Mouse (Mus musculus): ENCODE measurements around the gene Omp. TPM values are rescaled to one million over a fixed set of nuclear protein-coding genes. Genes with fewer than 3 reads are reported as not detected.

Omp gene
- total and polyA plus RNA-seq, 2 experiments from 2014 or later: 0.05 TPM; not detected in 1

DNA sequence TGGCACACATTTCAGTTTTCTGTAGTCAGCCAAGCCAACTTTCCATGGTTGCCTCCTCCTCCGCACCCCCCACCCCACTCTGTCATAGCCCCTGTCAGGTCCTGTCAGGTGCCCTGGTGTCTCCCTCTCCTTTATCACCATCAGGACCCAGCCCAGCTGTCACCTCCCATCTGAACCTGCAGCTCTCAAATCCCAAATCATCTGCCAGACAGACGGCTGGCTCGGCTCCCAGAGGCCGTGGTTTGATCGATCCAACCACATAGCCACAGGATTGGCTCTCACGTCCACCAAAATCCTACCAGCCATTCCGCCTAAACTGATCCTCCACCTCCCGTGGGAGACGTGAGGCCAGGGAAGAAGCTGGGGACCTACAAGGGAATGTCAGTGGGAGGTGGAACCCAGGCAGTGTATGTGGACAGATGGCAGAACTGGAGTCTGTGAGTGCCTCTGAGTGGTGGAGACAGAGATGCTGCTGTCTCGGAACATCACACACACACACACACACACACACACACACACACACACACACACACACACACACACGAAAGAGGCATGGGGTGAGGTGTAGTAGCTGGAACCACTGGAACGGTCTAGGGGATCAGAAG, 642 bp upstream of the Omp start:
- Histone ChIP-seq H3K4me1 (ENCODE audit: control insufficient read depth, insufficient read depth) (peaks cover 4% of the 10 kb centered on the region; the same call in 1 of the 2 replicates), H3K36me3 (replicated peaks; ENCODE audit: control insufficient read depth, insufficient read depth, low read length) (no peaks in the 10 kb centered on the region), H3K4me3 (ENCODE audit: low read depth, low read length) (no peak overlapping the region), H3K9me3 (replicated peaks; ENCODE audit: control insufficient read depth, low read length) (no peaks in the 10 kb centered on the region), H3K27me3 (ENCODE audit: control insufficient read depth, insufficient read depth, low read length) (peaks cover 3% of the 10 kb centered on the region; the same call in 1 of the 2 replicates), H3K4me2 (ENCODE audit: low read depth, low read length) (no peak overlapping the region), H3K27ac (ENCODE audit: low read depth) (no peak overlapping the region), H3K9ac (replicated peaks; ENCODE audit: low read depth, low read length) (no peak overlapping the region)
- WGBS: 79% methylated on average over 11 of the region's 12 CpGs
- DNase-seq (ENCODE audit: low spot score): no peak
- no peak for ATAC-seq (ENCODE audit: insufficient read depth, low read depth)
- TF ChIP-seq CTCF (IDR thresholded peaks at IDR 0.05; ENCODE audit: low read depth): no peak

DNA sequence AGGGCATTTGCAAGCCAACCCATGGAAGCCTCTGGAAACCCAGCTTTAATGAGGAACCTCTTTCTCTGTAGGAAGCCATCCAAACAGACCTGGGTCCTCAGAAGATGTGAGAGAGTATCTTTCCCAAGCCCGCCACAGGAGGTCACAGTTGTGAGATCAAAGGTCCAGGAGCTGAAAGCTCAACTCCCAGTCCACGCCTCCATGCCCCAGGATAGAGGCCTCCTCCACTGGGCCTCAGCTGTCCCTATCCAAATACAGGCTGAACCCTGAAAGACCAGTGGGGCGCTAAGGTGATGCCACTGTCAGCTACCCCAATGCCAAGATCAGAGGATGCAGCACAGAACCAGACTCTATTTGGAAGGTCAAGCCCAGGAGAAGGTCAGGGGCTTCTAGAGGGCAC, 2.7 kb downstream of the Omp start:
- Histone ChIP-seq H3K27me3 (ENCODE audit: control insufficient read depth, insufficient read depth, low read length) (peaks cover 3% of the 10 kb centered on the region; the same call in 1 of the 2 replicates), H3K9me3 (replicated peaks; ENCODE audit: control insufficient read depth, low read length) (no peaks in the 10 kb centered on the region), H3K4me3 (ENCODE audit: low read depth, low read length) (no peak overlapping the region), H3K4me2 (ENCODE audit: low read depth, low read length) (no peak overlapping the region), H3K27ac (ENCODE audit: low read depth) (no peak overlapping the region), H3K36me3 (replicated peaks; ENCODE audit: control insufficient read depth, insufficient read depth, low read length) (no peaks in the 10 kb centered on the region), H3K4me1 (ENCODE audit: control insufficient read depth, insufficient read depth) (peaks cover 11% of the 10 kb centered on the region), H3K9ac (replicated peaks; ENCODE audit: low read depth, low read length) (no peak overlapping the region)
- TF ChIP-seq EP300 (IDR thresholded peaks at IDR 0.05; ENCODE audit: low read depth): no peak
- no peak for TF ChIP-seq CTCF (IDR thresholded peaks at IDR 0.05; ENCODE audit: low read depth)
- no peak for ATAC-seq (ENCODE audit: insufficient read depth, low read depth)
- DNase-seq (ENCODE audit: low spot score): no peak
- 75% methylated on average over 3 of the region's 3 CpGs for WGBS

DNA sequence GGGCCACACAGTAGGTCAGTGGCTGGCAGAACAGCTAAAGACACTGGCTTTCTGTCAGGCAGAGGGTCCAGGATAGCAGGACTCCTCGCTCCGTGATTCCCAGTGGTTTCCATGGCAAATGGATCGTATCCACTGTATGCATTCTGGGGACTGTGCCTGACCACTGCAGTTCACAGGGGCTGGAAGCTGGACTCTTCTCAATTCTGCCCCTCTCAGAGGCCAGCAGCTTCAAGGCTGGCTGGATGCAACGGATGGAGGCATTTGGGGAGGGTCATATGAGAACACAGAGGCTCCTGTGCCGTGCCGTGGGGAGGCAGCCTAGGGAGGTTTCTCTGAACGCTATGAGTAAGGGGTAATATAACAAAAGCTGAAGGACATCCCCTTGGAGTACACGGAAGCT, 3.1 kb downstream of the Omp start:
- no peak overlapping the region for H3K4me2 ChIP-seq (ENCODE audit: low read depth, low read length)

DNA sequence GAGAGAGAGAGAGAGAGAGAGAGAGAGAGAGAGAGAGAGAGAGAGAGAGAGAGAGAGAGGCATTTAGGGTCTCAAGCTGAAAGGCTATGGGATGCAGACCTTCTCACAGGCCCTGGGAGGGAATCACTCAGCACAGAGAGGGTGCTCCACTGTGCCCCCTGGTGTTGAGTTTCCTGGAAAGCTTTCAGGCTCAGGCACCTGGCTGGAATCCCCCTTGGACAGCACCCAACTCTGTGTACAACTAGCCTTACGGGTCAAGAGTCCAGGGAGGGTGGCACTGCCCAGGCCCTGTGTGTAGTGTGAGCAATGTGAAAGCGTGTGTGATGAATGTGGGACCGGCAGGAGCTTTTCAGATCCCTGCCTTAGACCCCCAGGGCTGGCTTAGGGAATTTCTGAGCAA, 4.1 kb downstream of the Omp start:
- ATAC-seq (ENCODE audit: insufficient read depth, low read depth): 0 out of 2 replicates have a peak, but pooled peaks have one; percentile 16

More for the DNA sequence above, 3.1 kb downstream of the Omp start:
- peaks cover 11% of the 10 kb centered on the region for H3K4me1 ChIP-seq (ENCODE audit: control insufficient read depth, insufficient read depth)
- no peak overlapping the region for H3K4me3 ChIP-seq (ENCODE audit: low read depth, low read length)
- H3K36me3 ChIP-seq (replicated peaks; ENCODE audit: control insufficient read depth, insufficient read depth, low read length): no peaks in the 10 kb centered on the region
- H3K9ac ChIP-seq (replicated peaks; ENCODE audit: low read depth, low read length): no peak overlapping the region
- no peak overlapping the region for H3K27ac ChIP-seq (ENCODE audit: low read depth)
- H3K9me3 ChIP-seq (replicated peaks; ENCODE audit: control insufficient read depth, low read length): no peaks in the 10 kb centered on the region
- H3K27me3 ChIP-seq (ENCODE audit: control insufficient read depth, insufficient read depth, low read length): peaks cover 3% of the 10 kb centered on the region; the same call in 1 of the 2 replicates
- DNase-seq (ENCODE audit: low spot score): no peak
- WGBS: 79% methylated on average over 8 of the region's 8 CpGs
- ATAC-seq (ENCODE audit: insufficient read depth, low read depth): no peak
- TF ChIP-seq CTCF (IDR thresholded peaks at IDR 0.05; ENCODE audit: low read depth) (no peak), EP300 (IDR thresholded peaks at IDR 0.05; ENCODE audit: low read depth) (no peak)

DNA sequence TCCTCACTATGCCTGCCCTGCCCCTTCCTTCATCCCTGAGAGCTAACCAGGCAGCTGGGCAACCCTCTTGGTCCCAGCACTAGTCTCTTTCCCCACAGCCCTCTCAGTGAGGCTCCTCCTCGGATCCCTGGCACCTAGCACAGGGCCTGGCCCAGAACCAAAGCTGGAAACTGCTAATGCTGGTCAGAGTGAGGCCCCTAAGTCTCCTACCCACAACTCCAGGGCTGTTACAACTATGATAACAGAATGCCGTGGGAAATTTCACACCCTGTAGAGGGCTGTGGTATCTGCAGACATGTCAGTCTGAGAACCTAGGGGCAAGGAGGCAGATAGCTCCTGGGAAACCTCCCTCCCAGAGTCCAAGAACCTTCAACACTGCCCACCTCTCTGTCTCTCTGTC, 4.7 kb downstream of the Omp start:
- no peak overlapping the region for H3K4me3 ChIP-seq (ENCODE audit: low read depth, low read length)
- no peak overlapping the region for H3K4me2 ChIP-seq (ENCODE audit: low read depth, low read length)
- no peak overlapping the region for H3K27ac ChIP-seq (ENCODE audit: low read depth)
- peaks cover 3% of the 10 kb centered on the region; the same call in 1 of the 2 replicates for H3K27me3 ChIP-seq (ENCODE audit: control insufficient read depth, insufficient read depth, low read length)
- no peak for DNase-seq (ENCODE audit: low spot score)
- peak; percentile 55 for ATAC-seq (ENCODE audit: insufficient read depth, low read depth)
- peaks cover 11% of the 10 kb centered on the region for H3K4me1 ChIP-seq (ENCODE audit: control insufficient read depth, insufficient read depth)
- WGBS: 6% methylated on average over 2 of the region's 2 CpGs
- no peaks in the 10 kb centered on the region for H3K9me3 ChIP-seq (replicated peaks; ENCODE audit: control insufficient read depth, low read length)
- H3K36me3 ChIP-seq (replicated peaks; ENCODE audit: control insufficient read depth, insufficient read depth, low read length): no peaks in the 10 kb centered on the region
- TF ChIP-seq CTCF (IDR thresholded peaks at IDR 0.05; ENCODE audit: low read depth) (no peak), EP300 (IDR thresholded peaks at IDR 0.05; ENCODE audit: low read depth) (no peak)
- H3K9ac ChIP-seq (replicated peaks; ENCODE audit: low read depth, low read length): no peak overlapping the region

More for the DNA sequence above, 4.1 kb downstream of the Omp start:
- TF ChIP-seq EP300 (IDR thresholded peaks at IDR 0.05; ENCODE audit: low read depth) (no peak), CTCF (IDR thresholded peaks at IDR 0.05; ENCODE audit: low read depth) (peak; percentile 45)
- peaks cover 11% of the 10 kb centered on the region for H3K4me1 ChIP-seq (ENCODE audit: control insufficient read depth, insufficient read depth)
- H3K9ac ChIP-seq (replicated peaks; ENCODE audit: low read depth, low read length): no peak overlapping the region
- no peak overlapping the region for H3K4me2 ChIP-seq (ENCODE audit: low read depth, low read length)
- H3K27ac ChIP-seq (ENCODE audit: low read depth): no peak overlapping the region
- peak; percentile 26 for DNase-seq (ENCODE audit: low spot score)
- H3K4me3 ChIP-seq (ENCODE audit: low read depth, low read length): no peak overlapping the region
- H3K9me3 ChIP-seq (replicated peaks; ENCODE audit: control insufficient read depth, low read length): no peaks in the 10 kb centered on the region
- no peaks in the 10 kb centered on the region for H3K36me3 ChIP-seq (replicated peaks; ENCODE audit: control insufficient read depth, insufficient read depth, low read length)
- peaks cover 3% of the 10 kb centered on the region; the same call in 1 of the 2 replicates for H3K27me3 ChIP-seq (ENCODE audit: control insufficient read depth, insufficient read depth, low read length)
- 51% methylated on average over 3 of the region's 3 CpGs for WGBS

DNA sequence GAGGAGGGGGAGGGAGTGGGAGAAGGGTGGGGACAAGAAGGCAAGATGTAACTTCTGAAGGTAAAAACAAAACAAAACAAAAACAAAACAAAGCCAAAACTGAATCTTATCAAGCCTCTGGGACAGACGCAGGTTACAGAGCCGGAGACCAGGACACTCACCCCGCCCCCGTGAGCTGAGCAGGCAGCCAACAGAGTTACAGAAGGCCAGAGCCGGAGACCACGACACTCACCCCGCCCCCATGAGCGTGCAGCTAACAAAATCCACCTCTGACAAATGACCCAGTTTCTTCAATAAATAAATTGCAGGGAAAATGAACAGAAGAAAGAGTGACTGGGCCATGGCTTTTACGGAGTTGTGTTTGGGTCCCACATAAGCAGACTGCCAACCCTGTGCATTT, 6.1 kb downstream of the Omp start:
- TF ChIP-seq EP300 (IDR thresholded peaks at IDR 0.05; ENCODE audit: low read depth) (no peak), CTCF (IDR thresholded peaks at IDR 0.05; ENCODE audit: low read depth) (no peak)
- Histone ChIP-seq H3K9ac (replicated peaks; ENCODE audit: low read depth, low read length) (no peak overlapping the region), H3K9me3 (replicated peaks; ENCODE audit: control insufficient read depth, low read length) (no peaks in the 10 kb centered on the region), H3K4me3 (ENCODE audit: low read depth, low read length) (no peak overlapping the region), H3K4me2 (ENCODE audit: low read depth, low read length) (no peak overlapping the region), H3K4me1 (ENCODE audit: control insufficient read depth, insufficient read depth) (peaks cover 11% of the 10 kb centered on the region), H3K36me3 (replicated peaks; ENCODE audit: control insufficient read depth, insufficient read depth, low read length) (no peaks in the 10 kb centered on the region), H3K27me3 (ENCODE audit: control insufficient read depth, insufficient read depth, low read length) (peaks cover 3% of the 10 kb centered on the region; the same call in 1 of the 2 replicates), H3K27ac (ENCODE audit: low read depth) (no peak overlapping the region)
- DNase-seq (ENCODE audit: low spot score) (no peak), ATAC-seq (ENCODE audit: insufficient read depth, low read depth) (no peak)
- WGBS: 18% methylated on average over 9 of the region's 9 CpGs
